Mouse (Mus musculus): ENCODE data around the gene Cygb. TPM values are rescaled to one million over a fixed set of nuclear protein-coding genes. Genes with fewer than 3 reads are reported as not detected.

The Cygb gene
- polyA plus RNA-seq, 1 experiment = not detected

GRCm38 (mm10) chr11:116604097-116604496 lies 50.0 kb downstream of the Cygb start:
- Histone ChIP-seq H3K27ac (ENCODE audit: insufficient read depth, low read depth, low read length) (no peak overlapping the region), H3K4me3 (ENCODE audit: insufficient read depth, low read length) (no peak overlapping the region), H3K4me1 (ENCODE audit: control insufficient read depth, insufficient read depth, low read length) (peaks cover 4% of the 10 kb centered on the region)
- TF ChIP-seq CTCF (IDR thresholded peaks at IDR 0.05; ENCODE audit: low read depth, low read length) = no peak
- TF ChIP-seq POLR2A (IDR thresholded peaks at IDR 0.05; ENCODE audit: borderline replicate concordance, low read depth, low read length) = no peak

- no peak overlapping the region for H3K4me3 ChIP-seq (ENCODE audit: insufficient read depth, low read length)
- H3K27ac ChIP-seq (ENCODE audit: insufficient read depth, low read depth, low read length) = no peak overlapping the region
- no peaks in the 10 kb centered on the region for H3K4me1 ChIP-seq (ENCODE audit: control insufficient read depth, insufficient read depth, low read length)
- TF ChIP-seq POLR2A (IDR thresholded peaks at IDR 0.05; ENCODE audit: borderline replicate concordance, low read depth, low read length) = no peak
- TF ChIP-seq CTCF (IDR thresholded peaks at IDR 0.05; ENCODE audit: low read depth, low read length) = peak; percentile 48
Observed at GRCm38 (mm10) chr11:116603339-116603738, 50.8 kb downstream of the Cygb start.

GRCm38 (mm10) chr11:116602043-116602442 lies 52.1 kb downstream of the Cygb start:
- Histone ChIP-seq H3K27ac (ENCODE audit: insufficient read depth, low read depth, low read length) (no peak overlapping the region), H3K4me1 (ENCODE audit: control insufficient read depth, insufficient read depth, low read length) (no peaks in the 10 kb centered on the region), H3K4me3 (ENCODE audit: insufficient read depth, low read length) (no peak overlapping the region)
- TF ChIP-seq POLR2A (IDR thresholded peaks at IDR 0.05; ENCODE audit: borderline replicate concordance, low read depth, low read length) = no peak
- no peak for TF ChIP-seq CTCF (IDR thresholded peaks at IDR 0.05; ENCODE audit: low read depth, low read length)

- TF ChIP-seq CTCF (IDR thresholded peaks at IDR 0.05; ENCODE audit: low read depth, low read length) (no peak), POLR2A (IDR thresholded peaks at IDR 0.05; ENCODE audit: borderline replicate concordance, low read depth, low read length) (no peak)
Observed at GRCm38 (mm10) chr11:116601166-116601565, 52.9 kb downstream of the Cygb start.

GRCm38 (mm10) chr11:116599230-116599629 lies 54.9 kb downstream of the Cygb start:
- TF ChIP-seq CTCF (IDR thresholded peaks at IDR 0.05; ENCODE audit: low read depth, low read length) = no peak
- no peak for TF ChIP-seq POLR2A (IDR thresholded peaks at IDR 0.05; ENCODE audit: borderline replicate concordance, low read depth, low read length)
- no peak overlapping the region for H3K27ac ChIP-seq (ENCODE audit: insufficient read depth, low read depth, low read length)
- no peak overlapping the region for H3K4me3 ChIP-seq (ENCODE audit: insufficient read depth, low read length)
- H3K4me1 ChIP-seq (ENCODE audit: control insufficient read depth, insufficient read depth, low read length) = no peaks in the 10 kb centered on the region

More at GRCm38 (mm10) chr11:116601166-116601565, 52.9 kb downstream of the Cygb start:
- Histone ChIP-seq H3K4me3 (ENCODE audit: insufficient read depth, low read length) (no peak overlapping the region), H3K27ac (ENCODE audit: insufficient read depth, low read depth, low read length) (no peak overlapping the region), H3K4me1 (ENCODE audit: control insufficient read depth, insufficient read depth, low read length) (no peaks in the 10 kb centered on the region)

- H3K4me1 ChIP-seq (ENCODE audit: control insufficient read depth, insufficient read depth, low read length) = no peaks in the 10 kb centered on the region
- H3K27ac ChIP-seq (ENCODE audit: insufficient read depth, low read depth, low read length) = no peak overlapping the region
- no peak for TF ChIP-seq CTCF (IDR thresholded peaks at IDR 0.05; ENCODE audit: low read depth, low read length)
- no peak for TF ChIP-seq POLR2A (IDR thresholded peaks at IDR 0.05; ENCODE audit: borderline replicate concordance, low read depth, low read length)
- H3K4me3 ChIP-seq (ENCODE audit: insufficient read depth, low read length) = no peak overlapping the region
Observed at GRCm38 (mm10) chr11:116598193-116598592, 55.9 kb downstream of the Cygb start.

- Histone ChIP-seq H3K4me1 (ENCODE audit: control insufficient read depth, insufficient read depth, low read length) (no peaks in the 10 kb centered on the region), H3K4me3 (ENCODE audit: insufficient read depth, low read length) (no peak overlapping the region), H3K27ac (ENCODE audit: insufficient read depth, low read depth, low read length) (no peak overlapping the region)
- TF ChIP-seq CTCF (IDR thresholded peaks at IDR 0.05; ENCODE audit: low read depth, low read length) (no peak), POLR2A (IDR thresholded peaks at IDR 0.05; ENCODE audit: borderline replicate concordance, low read depth, low read length) (no peak)
Observed at GRCm38 (mm10) chr11:116596766-116597165, 57.3 kb downstream of the Cygb start.

Other genes with a start within 250 kb of the Cygb start
- 12.3 and 12.4 TPM in 2 replicates for gene Rnf157, start 241.3 kb downstream of the Cygb start, polyA plus RNA-seq (2012; ENCODE audit: insufficient read depth, insufficient read length, missing spikeins)
- 123 and 152 TPM in 2 replicates for gene Ubald2, start 220.2 kb downstream of the Cygb start, polyA plus RNA-seq (2012; ENCODE audit: insufficient read depth, insufficient read length, missing spikeins)
- gene Qrich2, start 188.1 kb downstream of the Cygb start, polyA plus RNA-seq (2012; ENCODE audit: insufficient read depth, insufficient read length, missing spikeins) = not detected in 2 replicates
- 50.8 and 54.5 TPM in 2 replicates for gene Prpsap1, start 160.1 kb downstream of the Cygb start, polyA plus RNA-seq (2012; ENCODE audit: insufficient read depth, insufficient read length, missing spikeins)
- not detected in 2 replicates for gene Sphk1, start 123.4 kb downstream of the Cygb start, polyA plus RNA-seq (2012; ENCODE audit: insufficient read depth, insufficient read length, missing spikeins)
- gene Ube2o, start 72.9 kb downstream of the Cygb start, polyA plus RNA-seq (2012; ENCODE audit: insufficient read depth, insufficient read length, missing spikeins) = 6.2 and 8.0 TPM in 2 replicates
- not detected in 2 replicates for gene Aanat, start 67.9 kb downstream of the Cygb start, polyA plus RNA-seq (2012; ENCODE audit: insufficient read depth, insufficient read length, missing spikeins)
- 37.5 and 39.0 TPM in 2 replicates for gene Rhbdf2, start 27.3 kb downstream of the Cygb start, polyA plus RNA-seq (2012; ENCODE audit: insufficient read depth, insufficient read length, missing spikeins)
- gene Prcd, start 779 bp downstream of the Cygb start, polyA plus RNA-seq (2012; ENCODE audit: insufficient read depth, insufficient read length, missing spikeins) = not detected in 2 replicates
- not detected in 2 replicates for gene St6galnac1, start 121.2 kb upstream of the Cygb start, polyA plus RNA-seq (2012; ENCODE audit: insufficient read depth, insufficient read length, missing spikeins)
- 0.72 and 1.2 TPM in 2 replicates for gene Mxra7, start 173.7 kb upstream of the Cygb start, polyA plus RNA-seq (2012; ENCODE audit: insufficient read depth, insufficient read length, missing spikeins)
- 28.0 and 29.8 TPM in 2 replicates for gene Mettl23, start 189.0 kb upstream of the Cygb start, polyA plus RNA-seq (2012; ENCODE audit: insufficient read depth, insufficient read length, missing spikeins)
- gene Jmjd6, start 189.1 kb upstream of the Cygb start, polyA plus RNA-seq (2012; ENCODE audit: insufficient read depth, insufficient read length, missing spikeins) = 18.3 and 19.0 TPM in 2 replicates
- 108 and 110 TPM in 2 replicates for gene Mfsd11, start 198.1 kb upstream of the Cygb start, polyA plus RNA-seq (2012; ENCODE audit: insufficient read depth, insufficient read length, missing spikeins)
- 259 and 286 TPM in 2 replicates for gene Srsf2, start 198.8 kb upstream of the Cygb start, polyA plus RNA-seq (2012; ENCODE audit: insufficient read depth, insufficient read length, missing spikeins)